Mouse (Mus musculus) kidney, postnatal 36 days (tissue): ENCODE measurements at regions not wholly inside any gene's neighbourhood (a gene's known extent, or its start where the extent isn't known, plus 50 kb on each side); places are given as distances from the start of the nearest gene placed in this dataset.

Source experiments
- DNase-seq, 2 experiments: peaks; one replicate each; pipeline ENCODE4 v3.0.0; 2021 to 2022; ENCODE audit warnings: mixed read lengths in 2 of 2

DNA sequence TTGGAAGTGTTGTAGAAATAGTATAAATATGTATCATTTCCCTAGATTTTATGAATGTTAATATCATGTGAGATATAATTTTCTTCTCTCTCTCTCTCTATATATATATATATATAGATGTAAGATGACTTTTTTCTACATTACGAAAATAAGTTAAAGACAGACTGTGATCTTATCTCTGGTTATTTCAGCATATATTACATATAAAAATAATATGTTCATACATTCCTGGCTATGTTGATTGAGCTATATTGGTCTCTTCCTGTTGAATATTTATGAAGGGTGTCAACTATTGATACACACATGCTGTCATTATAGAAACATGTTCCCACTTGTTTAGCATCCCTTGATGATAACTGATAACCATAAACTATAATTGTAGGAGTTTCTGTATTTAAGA lies 793.2 kb upstream of the Fat3 start:
- DNase-seq = no peak

DNA sequence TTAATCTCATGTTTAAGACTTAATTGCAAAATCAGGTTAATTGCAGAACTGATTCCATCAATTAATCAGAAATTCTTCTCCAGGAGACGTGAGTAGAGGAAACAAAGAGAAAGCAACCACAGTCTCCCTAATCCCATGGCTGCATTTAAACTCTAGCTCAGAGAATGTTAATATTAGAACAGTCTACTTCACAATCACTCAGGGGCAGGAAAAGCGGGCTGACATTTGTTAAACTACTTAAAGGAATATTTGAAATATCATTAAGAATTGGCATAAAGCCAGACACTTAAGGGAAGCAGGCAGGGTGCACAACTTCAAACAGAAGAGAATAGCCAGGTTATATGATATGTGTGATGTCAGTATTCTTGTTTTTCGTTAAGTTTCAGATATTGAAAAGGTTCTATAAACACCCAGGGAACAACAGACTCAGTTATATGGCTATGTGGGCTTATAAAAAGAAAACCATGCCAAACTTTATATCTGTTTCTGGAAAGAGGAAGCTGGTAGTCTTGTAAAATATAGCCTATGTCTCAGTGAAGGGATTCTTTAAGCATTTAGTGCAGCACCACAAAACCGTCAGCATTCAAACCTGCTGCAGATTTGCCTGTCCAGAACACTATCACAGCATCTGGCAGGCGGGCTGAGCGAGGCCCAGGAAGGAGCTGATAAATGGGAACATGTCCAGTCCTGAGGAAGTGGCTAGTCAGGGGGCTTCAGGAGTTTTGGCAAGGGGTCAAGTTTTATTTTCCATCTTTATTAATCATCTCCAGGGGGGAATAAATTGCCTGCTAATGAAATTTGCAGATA lies 787.9 kb upstream of the Fat3 start:
- DNase-seq = no peak

DNA sequence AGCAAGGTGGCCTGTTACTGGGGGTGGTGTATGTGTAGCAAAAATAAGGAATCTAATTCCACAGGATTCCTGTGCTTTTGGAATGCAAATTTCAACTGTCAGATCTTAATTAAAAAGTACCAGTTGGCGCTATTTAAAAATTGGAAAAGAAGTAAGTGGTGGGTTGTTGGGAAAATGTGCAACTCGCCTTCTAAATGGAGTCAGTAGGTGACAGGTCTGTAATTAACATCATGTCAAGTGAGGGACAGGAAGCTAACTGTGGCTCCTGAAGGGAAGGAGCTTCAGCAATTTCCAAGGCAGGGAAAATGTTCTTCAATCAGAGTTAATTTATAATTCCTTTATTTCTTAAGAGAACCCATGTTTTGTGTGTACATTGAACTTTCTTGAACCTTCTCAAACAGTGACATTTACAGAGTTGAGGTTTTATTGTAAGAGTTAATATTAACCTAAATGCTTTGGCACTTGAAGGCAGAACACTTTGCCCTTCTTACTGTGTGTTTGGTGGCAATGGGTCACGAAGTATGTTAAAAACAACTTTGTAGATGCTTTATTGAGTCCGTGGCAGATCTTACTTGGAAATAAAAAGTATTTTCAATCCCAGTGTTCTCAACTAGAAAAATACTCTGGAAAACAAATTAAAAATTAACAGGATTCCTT lies 778.4 kb upstream of the Fat3 start:
- peak in 1 of 2 experiments; percentile 39 for DNase-seq

DNA sequence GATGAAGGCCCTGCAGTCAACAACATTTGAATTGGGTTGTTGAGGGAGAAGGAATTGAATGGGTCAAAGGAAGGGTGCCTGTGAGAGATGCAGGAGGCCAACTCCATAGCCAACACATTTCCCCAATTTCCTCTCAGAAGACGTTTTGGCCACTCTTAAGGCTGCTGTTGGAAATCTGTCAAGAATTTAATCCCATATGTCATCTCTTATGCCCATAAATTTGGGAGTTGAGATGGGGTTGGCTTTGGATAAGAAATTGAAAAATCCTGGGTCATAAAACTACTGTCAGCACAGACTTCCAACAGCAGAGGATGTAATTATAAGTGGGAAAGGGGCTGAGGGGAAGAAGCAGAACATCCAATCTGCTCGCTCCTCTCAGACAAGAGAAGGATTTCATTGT lies 771.5 kb upstream of the Fat3 start:
- no peak for DNase-seq

DNA sequence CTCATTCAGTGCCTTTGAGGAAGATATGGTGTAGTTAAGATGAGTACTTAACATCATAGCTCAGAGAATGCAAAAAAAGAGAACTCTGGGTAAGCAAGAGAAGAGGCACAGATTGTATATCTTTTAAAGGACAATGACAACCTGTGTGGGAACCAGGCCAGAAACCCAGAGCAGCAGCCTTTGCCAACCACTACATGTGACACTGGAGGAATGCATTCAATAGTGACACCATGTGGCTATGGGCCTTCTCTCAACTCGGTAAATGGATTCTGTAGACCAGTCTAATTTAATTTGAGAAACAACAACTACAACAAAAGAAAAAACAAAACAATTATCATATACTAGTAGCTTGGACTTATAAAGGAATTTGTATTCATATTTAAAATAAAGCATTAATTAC lies 768.5 kb upstream of the Fat3 start:
- peak; percentile 5 to 25 for DNase-seq

DNA sequence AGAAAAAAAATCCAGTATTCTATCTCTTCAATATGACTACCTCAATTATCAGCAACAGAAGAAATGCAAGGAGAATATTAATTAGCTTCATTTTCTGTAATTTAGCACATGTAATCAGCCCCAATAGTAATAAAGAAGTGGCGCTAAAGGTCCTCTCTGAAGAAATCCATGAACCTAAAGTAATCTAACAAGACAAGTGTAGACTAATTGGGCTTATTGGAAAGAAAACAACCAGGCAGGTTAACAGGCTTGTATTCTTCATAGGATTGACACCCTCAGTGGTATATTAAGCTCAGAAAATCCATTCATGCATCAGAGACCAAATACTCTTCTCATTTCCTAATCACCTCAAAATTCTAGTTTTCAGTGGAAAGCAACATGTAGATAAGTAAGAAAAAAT lies 756.1 kb upstream of the Fat3 start:
- DNase-seq = no peak

DNA sequence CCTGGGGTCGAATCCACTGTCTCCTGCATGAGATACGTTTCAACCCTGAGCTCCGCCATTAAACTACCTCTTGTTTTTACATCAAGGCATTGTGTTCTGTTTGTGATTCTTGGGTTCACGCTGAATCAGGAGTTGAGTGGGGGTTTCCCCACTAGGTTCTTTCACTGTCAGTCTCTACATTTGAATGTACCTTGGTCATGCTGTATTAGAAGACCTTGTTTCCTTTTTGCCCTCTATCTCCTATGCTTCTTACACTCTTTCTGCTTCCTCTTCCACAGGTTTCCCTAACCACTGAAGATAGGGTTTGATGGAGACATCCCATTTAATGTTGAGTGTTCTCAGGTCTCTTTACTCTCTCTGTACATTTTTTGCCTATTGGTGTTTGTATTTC lies 726.0 kb upstream of the Fat3 start:
- DNase-seq = no peak

DNA sequence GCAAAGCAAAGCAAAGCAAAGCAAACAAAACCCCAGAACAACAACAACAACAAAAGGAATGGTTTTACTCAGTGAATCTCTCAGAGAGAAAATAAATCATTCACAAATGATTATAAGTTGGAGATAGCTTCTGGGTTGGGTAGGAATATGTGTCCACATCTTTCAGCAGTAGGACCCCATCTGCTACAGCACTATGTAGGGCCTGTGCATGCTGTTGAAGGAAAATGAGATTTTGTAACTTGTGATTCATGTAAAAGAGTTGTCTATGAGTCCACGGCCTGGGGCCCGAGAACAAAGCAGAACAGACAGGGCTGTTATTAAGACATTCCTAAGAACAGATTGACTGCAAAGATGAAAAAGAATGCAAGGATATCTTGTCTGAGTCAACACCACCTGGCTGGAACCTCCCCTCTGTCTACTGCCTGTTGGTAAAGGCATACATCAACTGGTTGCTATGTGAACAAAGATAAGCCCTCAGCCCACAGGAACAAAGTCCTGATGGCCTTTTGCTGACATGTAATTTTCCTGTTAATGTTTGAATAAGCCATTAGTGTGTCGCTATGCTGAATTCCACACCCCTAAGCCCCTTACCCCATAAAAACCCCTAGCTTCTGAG lies 725.5 kb upstream of the Fat3 start:
- DNase-seq = no peak

DNA sequence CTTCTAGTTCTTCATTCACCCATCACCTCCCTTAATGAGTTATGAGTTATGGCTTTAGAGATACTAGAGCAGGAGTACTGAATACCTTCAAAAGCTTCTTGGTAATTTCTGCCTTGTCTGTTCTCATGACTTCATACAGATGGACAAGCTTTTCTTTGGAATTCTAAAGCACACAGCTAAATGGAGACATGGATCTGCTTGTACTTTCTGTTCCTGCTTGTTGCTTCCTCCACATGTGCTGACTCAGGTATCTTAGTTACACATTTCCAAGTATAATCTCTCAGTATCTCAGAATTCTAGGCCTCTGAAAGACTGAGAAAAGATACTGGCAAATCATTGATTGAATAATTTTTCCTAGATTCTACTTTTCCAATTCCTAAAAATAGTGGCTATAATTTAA lies 694.3 kb upstream of the Fat3 start:
- no peak for DNase-seq

DNA sequence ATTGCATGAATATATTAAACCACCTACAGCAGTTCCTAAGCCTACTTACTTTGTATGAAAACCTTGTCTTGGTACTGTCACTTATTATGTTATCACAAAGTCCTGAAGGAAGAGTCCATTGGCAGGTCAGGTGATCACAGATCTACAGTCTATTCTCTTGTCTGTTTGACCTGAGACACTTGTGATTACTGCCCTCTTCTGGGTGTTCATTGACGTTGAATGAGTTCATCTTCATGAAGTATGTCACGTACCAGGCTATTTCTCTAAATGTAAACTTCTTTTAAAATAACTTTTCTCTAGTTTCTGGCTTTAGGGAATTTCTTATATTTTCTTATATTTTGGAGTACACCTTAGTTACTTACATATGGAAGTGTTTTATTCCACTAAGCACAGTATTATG lies 688.5 kb upstream of the Fat3 start:
- peak; percentile 3 to 5 for DNase-seq

DNA sequence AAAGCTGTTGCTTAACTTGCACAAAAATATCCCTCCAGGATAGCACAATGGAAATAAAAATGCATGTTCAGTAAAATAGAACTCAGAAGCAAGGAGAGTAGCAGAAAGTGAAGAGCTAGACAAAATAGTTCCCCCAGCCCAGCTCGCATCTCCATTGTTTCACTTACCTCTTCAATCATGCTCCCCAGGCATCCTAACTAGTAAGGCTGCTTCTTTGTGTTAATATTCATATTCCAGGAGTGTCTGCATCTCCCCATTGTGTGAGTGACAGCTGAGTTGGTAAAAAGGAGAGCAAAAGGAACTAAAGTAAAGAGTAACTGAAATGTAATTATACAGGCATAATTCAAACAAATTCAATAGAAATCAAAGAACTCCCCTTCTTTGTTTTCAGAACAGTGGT lies 667.1 kb upstream of the Fat3 start:
- DNase-seq = no peak

DNA sequence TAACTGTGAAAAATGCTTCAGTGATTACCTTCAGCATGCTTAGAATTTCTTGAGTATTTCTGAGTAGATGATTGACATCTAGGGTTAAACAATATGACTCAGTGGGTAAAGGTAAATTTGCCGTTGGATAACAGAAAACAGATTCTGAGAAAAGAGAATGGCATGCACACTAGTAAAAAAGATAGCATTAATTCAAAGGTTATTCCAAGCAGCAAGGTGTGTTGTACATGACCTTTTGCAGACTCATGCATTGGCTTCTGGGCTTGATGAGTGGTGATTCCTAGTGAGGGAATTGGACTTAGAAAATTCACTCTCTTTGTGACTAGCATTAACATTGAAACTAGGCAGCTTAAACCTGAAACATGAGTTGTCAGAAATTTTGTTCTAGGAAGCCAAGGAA lies 665.2 kb upstream of the Fat3 start:
- no peak for DNase-seq

DNA sequence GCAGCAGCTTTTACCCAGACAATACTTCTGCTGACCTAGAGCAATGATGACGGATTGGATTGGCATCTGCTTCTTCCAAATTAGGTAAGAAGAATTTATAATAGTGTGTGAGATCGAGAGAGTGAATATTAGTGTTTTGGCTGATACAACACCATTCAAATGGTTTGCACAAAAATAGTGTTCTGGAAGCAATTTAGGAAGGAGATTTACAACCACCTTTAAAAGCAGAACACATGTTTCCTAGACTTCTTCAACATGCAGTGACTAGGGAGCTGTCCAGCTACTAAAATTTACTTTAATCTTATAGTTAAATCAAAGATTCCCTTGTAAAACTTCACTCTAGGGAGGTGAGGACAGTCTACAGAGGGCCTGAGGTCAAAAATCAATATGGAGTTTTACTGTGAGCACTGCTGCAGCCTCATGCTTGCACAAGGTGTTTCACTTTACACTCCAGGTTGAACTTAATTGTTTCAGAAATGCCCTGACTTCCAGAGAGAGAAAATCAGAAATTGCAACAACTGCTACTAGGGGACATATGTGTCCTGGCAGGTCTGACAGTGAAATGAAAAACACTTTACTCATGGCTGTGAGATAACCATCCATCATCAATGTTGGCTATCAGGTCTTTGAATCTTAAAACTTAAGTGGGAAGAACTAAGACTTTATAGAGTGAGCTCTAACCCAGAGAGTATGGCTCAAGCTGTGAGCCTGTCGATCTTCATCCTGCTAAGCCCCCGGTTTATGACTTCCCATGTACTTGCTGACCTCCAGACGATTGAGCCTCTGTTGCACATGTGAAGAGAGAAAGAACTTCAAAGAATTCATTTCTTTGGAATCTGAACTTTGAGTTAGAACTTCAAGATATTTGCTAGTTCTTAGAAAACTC lies 657.6 kb upstream of the Fat3 start:
- DNase-seq = no peak

DNA sequence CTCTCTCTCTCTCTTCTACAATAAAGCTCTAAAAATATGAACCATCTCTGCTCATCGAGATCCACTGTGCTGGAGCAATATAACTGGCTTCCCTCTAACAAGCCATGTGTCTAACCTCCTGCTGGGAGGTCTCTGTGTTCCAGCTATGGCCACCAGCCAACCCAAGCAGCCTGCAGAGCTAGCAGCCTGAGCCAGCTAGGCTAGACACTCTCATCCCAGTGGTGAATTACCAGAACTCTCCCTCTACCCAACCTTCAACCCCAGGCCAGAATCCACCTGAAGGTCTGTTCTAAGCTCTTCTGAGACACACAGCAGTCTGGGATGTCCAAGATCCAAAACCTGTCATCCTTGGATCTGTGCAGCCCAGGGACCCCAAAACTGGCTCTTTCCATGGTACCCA lies 651.3 kb upstream of the Fat3 start:
- peak in 1 of 2 experiments; percentile 14 for DNase-seq

DNA sequence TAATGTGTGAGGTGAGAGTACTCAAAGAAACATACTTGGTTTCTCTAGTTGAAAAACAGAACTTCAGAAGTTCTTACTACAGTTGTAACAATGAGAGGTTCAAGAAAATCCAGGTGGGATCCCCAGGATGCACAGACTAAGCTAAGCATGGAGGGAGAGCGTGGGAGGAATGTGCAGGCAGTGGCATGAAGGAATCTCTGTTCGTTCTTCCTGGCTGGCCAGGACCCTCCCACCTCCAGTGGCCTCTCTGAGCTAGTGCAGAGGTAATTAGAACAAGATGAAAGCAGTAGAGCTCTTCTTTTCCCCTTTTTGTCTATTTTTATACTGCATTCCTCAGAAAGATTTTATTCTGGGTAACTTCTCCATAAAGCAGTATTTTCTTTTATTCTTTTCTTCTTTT lies 648.3 kb upstream of the Fat3 start:
- no peak for DNase-seq
